Mouse (Mus musculus) ES-E14 (cell line): ENCODE measurements around the gene Gatad2b. TPM values are rescaled to one million over a fixed set of nuclear protein-coding genes. Genes with fewer than 3 reads are reported as not detected.

Experiments used
- DNase-seq: peaks from one replicate; pipeline ENCODE4 v3.0.0-alpha.2; 2013; ENCODE audit warnings: low read depth, low spot score
- H3K27ac ChIP-seq: 2 replicates; pipeline ENCODE4 v1.5.1; 2012; ENCODE audit warnings: low read depth, mild to moderate bottlenecking, low read length, moderate library complexity, mixed read lengths; ENCODE audit not compliant: poor library complexity, insufficient read depth, severe bottlenecking
- H3K36me3 ChIP-seq: 2 replicates; pipeline ENCODE4 v1.6.1; 2012; ENCODE audit warnings: mild to moderate bottlenecking, low read length, moderate library complexity, mixed read lengths; ENCODE audit not compliant: control insufficient read depth, poor library complexity, insufficient read depth, severe bottlenecking
- H3K4me1 ChIP-seq, 2 experiments: fragments of 150-350 bp in 1 of 2; sonication (generic) in 1 of 2; 2 replicates each; pipeline ENCODE4 v1.6.1; 2012; ENCODE audit warnings: low read length in 2 of 2, mild to moderate bottlenecking in 1 of 2, mixed read lengths in 1 of 2; ENCODE audit not compliant: control insufficient read depth in 2 of 2, insufficient read depth in 2 of 2, poor library complexity in 1 of 2
- H3K4me3 ChIP-seq, 2 experiments: fragments of 150-350 bp in 1 of 2; sonication (generic) in 1 of 2; 2 replicates each; pipeline ENCODE4 v1.5.1; 2012; ENCODE audit warnings: low read length in 2 of 2, low read depth in 1 of 2, mild to moderate bottlenecking in 1 of 2, mixed read lengths in 1 of 2; ENCODE audit not compliant: insufficient read depth in 1 of 2, poor library complexity in 1 of 2, severe bottlenecking in 1 of 2
- H3K9ac ChIP-seq: 2 replicates; pipeline ENCODE4 v1.6.1; 2012; ENCODE audit warnings: low read depth, mild to moderate bottlenecking, low read length, mixed read lengths; ENCODE audit not compliant: poor library complexity, insufficient read depth, severe bottlenecking
- H3K9me3 ChIP-seq: fragments of 150-350 bp; sonication (generic); 2 replicates; pipeline ENCODE4 v1.6.1; 2012; ENCODE audit warnings: low read depth, mild to moderate bottlenecking, low read length; ENCODE audit not compliant: control insufficient read depth, insufficient read depth
- CHD2 ChIP-seq: IDR thresholded peaks from 2 replicates; pipeline ENCODE4 v1.6.1; 2014; ENCODE audit warnings: mild to moderate bottlenecking, low read depth, low read length, inconsistent platforms
- HCFC1 ChIP-seq: IDR thresholded peaks from 2 replicates; pipeline ENCODE4 v1.6.1; 2012; ENCODE audit warnings: low read length, inconsistent platforms, borderline replicate concordance; ENCODE audit not compliant: insufficient read depth
- MAFK ChIP-seq: IDR thresholded peaks from 2 replicates; pipeline ENCODE4 v1.6.1; 2014; ENCODE audit warnings: mild to moderate bottlenecking, low read depth, low read length, inconsistent platforms; ENCODE audit not compliant: insufficient read depth
- ZC3H11A ChIP-seq: IDR thresholded peaks from 2 replicates; pipeline ENCODE4 v1.6.1; 2012; ENCODE audit warnings: low read depth, mild to moderate bottlenecking, inconsistent platforms, low read length, borderline replicate concordance
- ZNF384 ChIP-seq: IDR thresholded peaks from 2 replicates; pipeline ENCODE4 v1.6.1; 2012; ENCODE audit warnings: low read depth, low read length, inconsistent platforms
- in situ Hi-C, 2 experiments: fragments of 600-800 bp; cut with MboI; formaldehyde crosslinking; loops; one replicate each; pipeline ENCODE4 v1.15.1; 2025; ENCODE audit warnings: low sequenced_read_pairs in 2 of 2, inconsistent platforms in 1 of 2; ENCODE audit not compliant: unreplicated experiment in 2 of 2
- total RNA-seq: library from RNA; depleted of rRNA; stranded (reverse); fragments of 300-350 nt; gene quantifications from 2 replicates; pipeline ENCODE4 v1.2.3, GENCODE M21; 2012; rRNA removed

Gatad2b gene
- total RNA-seq, 1 experiment = 20.9 TPM

GRCm38 (mm10) chr3:90406414-90406813 is 113.4 kb downstream of the Gatad2b start:
- in situ Hi-C loops = no loop called here
- no peaks in the 10 kb centered on the region for H3K4me1 ChIP-seq
- TF ChIP-seq ZNF384 (no peak), HCFC1 (no peak), MAFK (no peak), CHD2 (no peak), ZC3H11A (no peak)

GRCm38 (mm10) chr3:90408721-90409120 is 115.7 kb downstream of the Gatad2b start:
- Histone ChIP-seq H3K36me3 (peaks cover 66% of the 10 kb centered on the region), H3K27ac (no peak overlapping the region), H3K9me3 (no peaks in the 10 kb centered on the region), H3K4me1 (peaks cover 0 to 2% of the 10 kb centered on the region in 2 experiments; a peak in 1 of 4 replicates), H3K9ac (no peak overlapping the region), H3K4me3 (no peak overlapping the region)
- in situ Hi-C loops = no loop called here
- TF ChIP-seq MAFK (no peak), ZNF384 (no peak), HCFC1 (no peak), ZC3H11A (no peak), CHD2 (no peak)
- no peak for DNase-seq

More at GRCm38 (mm10) chr3:90406414-90406813, 113.4 kb downstream of the Gatad2b start:
- no peak overlapping the region for H3K9ac ChIP-seq
- no peaks in the 10 kb centered on the region for H3K9me3 ChIP-seq
- no peak overlapping the region for H3K4me3 ChIP-seq
- H3K36me3 ChIP-seq = peaks cover 72% of the 10 kb centered on the region
- H3K27ac ChIP-seq = peak overlapping the region; percentile 18; the same call in 1 of the 2 replicates
- no peak for DNase-seq

GRCm38 (mm10) chr3:90412312-90413010 is 119.5 kb downstream of the Gatad2b start:
- Histone ChIP-seq H3K9ac (no peak overlapping the region), H3K4me1 (peaks cover 0 to 2% of the 10 kb centered on the region in 2 experiments; a peak in 1 of 4 replicates), H3K36me3 (peaks cover 51% of the 10 kb centered on the region), H3K27ac (no peak overlapping the region), H3K9me3 (no peaks in the 10 kb centered on the region), H3K4me3 (no peak overlapping the region)
- TF ChIP-seq HCFC1 = no peak
- TF ChIP-seq ZC3H11A = peak; percentile 80
- peak; percentile 43 for DNase-seq
- in situ Hi-C loops = no loop called here

GRCm38 (mm10) chr3:90413011-90413396 is 120.0 kb downstream of the Gatad2b start:
- no peak for DNase-seq
- Histone ChIP-seq H3K9ac (no peak overlapping the region), H3K4me3 (no peak overlapping the region), H3K4me1 (peaks cover 0 to 2% of the 10 kb centered on the region in 2 experiments; a peak in 1 of 4 replicates), H3K9me3 (no peaks in the 10 kb centered on the region), H3K36me3 (peaks cover 48% of the 10 kb centered on the region), H3K27ac (no peak overlapping the region)
- in situ Hi-C loops = no loop called here
- TF ChIP-seq MAFK (no peak), ZC3H11A (no peak), CHD2 (no peak)

Other genes starting within 250 kb of the Gatad2b start
- 69.2 and 73.7 TPM in 2 replicates for gene 4933434E20Rik, start 241.5 kb upstream of the Gatad2b start, total RNA-seq
- gene Ubap2l, start 240.6 kb upstream of the Gatad2b start, total RNA-seq = 85.4 and 109 TPM in 2 replicates
- 241 and 287 TPM in 2 replicates for gene Tpm3, start 220.5 kb upstream of the Gatad2b start, total RNA-seq
- gene Nup210l, start 189.0 kb upstream of the Gatad2b start, total RNA-seq = 0.80 and 0.85 TPM in 2 replicates
- 3,820 and 4,467 TPM in 2 replicates for gene Rps27, start 79.5 kb upstream of the Gatad2b start, total RNA-seq
- 9.6 and 13.2 TPM in 2 replicates for gene Rab13, start 79.5 kb upstream of the Gatad2b start, total RNA-seq
- gene Jtb, start 61.6 kb upstream of the Gatad2b start, total RNA-seq = 61.9 and 64.0 TPM in 2 replicates
- gene Creb3l4, start 49.7 kb upstream of the Gatad2b start, total RNA-seq = 2.3 and 4.8 TPM in 2 replicates
- gene Slc39a1, start 45.0 kb upstream of the Gatad2b start, total RNA-seq = 88.4 and 115 TPM in 2 replicates
- gene Crtc2, start 39.0 kb upstream of the Gatad2b start, total RNA-seq = 9.8 and 11.8 TPM in 2 replicates
- 4.1 and 8.2 TPM in 2 replicates for gene Dennd4b, start 28.0 kb upstream of the Gatad2b start, total RNA-seq
- 22.9 and 43.7 TPM in 2 replicates for gene Slc27a3, start 96.8 kb downstream of the Gatad2b start, total RNA-seq
- gene Ints3, start 140.4 kb downstream of the Gatad2b start, total RNA-seq = 62.7 and 72.4 TPM in 2 replicates
- gene Npr1, start 172.7 kb downstream of the Gatad2b start, total RNA-seq = 16.4 and 21.6 TPM in 2 replicates
- gene Ilf2, start 182.9 kb downstream of the Gatad2b start, total RNA-seq = 153 and 165 TPM in 2 replicates
- gene Snapin, start 197.9 kb downstream of the Gatad2b start, total RNA-seq = 24.7 and 33.6 TPM in 2 replicates
- gene Chtop, start 216.3 kb downstream of the Gatad2b start, total RNA-seq = 84.0 and 110 TPM in 2 replicates
- 1.7 and 2.3 TPM in 2 replicates for gene S100a1, start 221.2 kb downstream of the Gatad2b start, total RNA-seq
- gene S100a13, start 221.3 kb downstream of the Gatad2b start, total RNA-seq = 5.3 and 8.2 TPM in 2 replicates
- 0.54 TPM in 1 of 2 replicates, not detected in the other for gene S100a14, start 233.7 kb downstream of the Gatad2b start, total RNA-seq
- gene S100a16, start 244.1 kb downstream of the Gatad2b start, total RNA-seq = 3.2 TPM in 2 replicates